Mouse (Mus musculus) forebrain, embryonic 14.5 days (tissue): ENCODE measurements at regions not wholly inside any gene's neighbourhood (a gene's known extent, or its start where the extent isn't known, plus 50 kb on each side); places are given as distances from the start of the nearest gene placed in this dataset.

ENCODE experiments used
- ATAC-seq: fragments of 200-750 bp; cut with Nextera tagmentation; 2 replicates; pipeline ENCODE4 v1.8.0; 2017; ENCODE audit warnings: mild to moderate bottlenecking, moderate library complexity
- DNase-seq: peaks from one replicate; pipeline ENCODE4 v3.0.0-alpha.2; 2015; ENCODE audit warnings: low spot score
- H3K27ac ChIP-seq: fragments of 300-500 bp; sonication (generic); 2 replicates; pipeline ENCODE4 v1.5.1; 2014; ENCODE audit warnings: low read depth, mild to moderate bottlenecking, control low read depth, low read length, moderate library complexity
- H3K27me3 ChIP-seq: fragments of 300-500 bp; sonication (generic); replicated peaks from 2 replicates; pipeline ENCODE4 v1.6.1; 2014; ENCODE audit warnings: low read length, control low read depth, mixed read lengths; ENCODE audit not compliant: control insufficient read depth, insufficient read depth
- H3K36me3 ChIP-seq: fragments of 300-500 bp; sonication (generic); 2 replicates; pipeline ENCODE4 v1.6.1; 2014; ENCODE audit warnings: low read length, control low read depth; ENCODE audit not compliant: control insufficient read depth, insufficient read depth
- H3K4me1 ChIP-seq: fragments of 300-500 bp; sonication (generic); 2 replicates; pipeline ENCODE4 v1.6.1; 2014; ENCODE audit warnings: antibody characterized with exemption, low read length, control low read depth; ENCODE audit not compliant: control insufficient read depth, insufficient read depth
- H3K4me2 ChIP-seq: fragments of 300-500 bp; sonication (generic); 2 replicates; pipeline ENCODE4 v1.6.1; 2014; ENCODE audit warnings: mild to moderate bottlenecking, control low read depth, low read length
- H3K4me3 ChIP-seq: fragments of 300-500 bp; sonication (generic); 2 replicates; pipeline ENCODE4 v1.5.1; 2014; ENCODE audit warnings: low read depth, low read length, control low read depth
- H3K9ac ChIP-seq: fragments of 300-500 bp; sonication (generic); 2 replicates; pipeline ENCODE4 v1.6.1; 2014; ENCODE audit warnings: mild to moderate bottlenecking, low read length, control low read depth, moderate library complexity
- H3K9me3 ChIP-seq: fragments of 300-500 bp; sonication (generic); replicated peaks from 2 replicates; pipeline ENCODE4 v1.6.1; 2016; ENCODE audit warnings: low read length, control low read depth, mixed read lengths; ENCODE audit not compliant: control insufficient read depth
- WGBS: fragments of 180-500 bp; shearing (Covaris S2); extraction: QIAGEN DNeasy Blood & Tissue Kit; methylation state at CpG from one replicate; pipeline ENCODE4 v1.1.7; 2014; 5-methylcytosine and 5-hydroxymethylcytosine counted together

DNA sequence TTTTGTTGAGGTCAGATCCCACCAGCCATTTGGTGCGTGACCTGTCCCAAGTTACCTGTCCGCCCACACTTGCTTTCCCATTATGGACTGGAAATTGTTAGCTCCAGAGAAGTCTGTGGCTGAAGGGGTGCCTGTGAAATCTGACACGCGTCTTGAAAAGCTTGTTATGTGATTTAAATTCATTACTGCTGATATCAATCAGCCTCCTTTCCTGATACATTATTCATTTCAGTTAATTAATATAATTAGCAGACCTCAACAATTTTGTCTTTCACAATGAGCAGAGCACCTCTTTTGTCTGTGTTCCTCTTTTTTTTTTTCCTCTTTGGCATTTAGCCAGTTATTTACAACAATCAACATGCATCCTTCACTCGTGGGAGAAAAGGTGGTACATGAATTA is 58.6 kb upstream of the Grip1 start:
- DNase-seq (peak; percentile 64), ATAC-seq (peak; percentile 42; the same call in 1 of the 2 replicates)
- H3K27ac ChIP-seq, result no peak overlapping the region
- no peaks in the 10 kb centered on the region for H3K27me3 ChIP-seq
- no peak overlapping the region for H3K4me2 ChIP-seq
- H3K36me3 ChIP-seq, result no peaks in the 10 kb centered on the region
- peaks cover 9% of the 10 kb centered on the region for H3K4me1 ChIP-seq
- 16% methylated on average over 5 of the region's 5 CpGs for WGBS
- H3K9ac ChIP-seq, result no peak overlapping the region
- no peak overlapping the region for H3K4me3 ChIP-seq
- H3K9me3 ChIP-seq, result no peaks in the 10 kb centered on the region

DNA sequence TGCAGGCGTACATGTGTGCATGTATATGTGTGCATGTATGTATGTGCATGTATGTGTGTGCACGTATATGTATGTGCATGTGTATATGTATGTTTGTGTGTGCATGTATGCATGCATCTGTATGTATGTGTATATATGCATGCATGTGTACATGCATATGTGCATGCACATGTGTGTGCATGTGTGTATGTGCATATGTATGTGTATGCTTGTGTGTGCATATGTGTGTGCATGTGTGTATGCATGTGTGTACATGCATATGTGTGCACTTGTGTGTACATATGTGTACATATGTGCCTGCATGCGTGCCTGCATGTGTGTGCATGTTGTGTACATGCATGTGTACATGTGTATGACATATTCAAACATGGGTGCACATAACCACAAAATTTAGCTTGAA is 65.7 kb upstream of the Grip1 start:
- Histone ChIP-seq H3K27me3 (no peaks in the 10 kb centered on the region), H3K36me3 (no peaks in the 10 kb centered on the region), H3K27ac (no peak overlapping the region), H3K4me1 (no peaks in the 10 kb centered on the region), H3K9ac (no peak overlapping the region), H3K4me2 (no peak overlapping the region), H3K4me3 (no peak overlapping the region), H3K9me3 (no peaks in the 10 kb centered on the region)
- WGBS, result 90% methylated on average over 3 of the region's 3 CpGs
- DNase-seq (no peak), ATAC-seq (no peak)

DNA sequence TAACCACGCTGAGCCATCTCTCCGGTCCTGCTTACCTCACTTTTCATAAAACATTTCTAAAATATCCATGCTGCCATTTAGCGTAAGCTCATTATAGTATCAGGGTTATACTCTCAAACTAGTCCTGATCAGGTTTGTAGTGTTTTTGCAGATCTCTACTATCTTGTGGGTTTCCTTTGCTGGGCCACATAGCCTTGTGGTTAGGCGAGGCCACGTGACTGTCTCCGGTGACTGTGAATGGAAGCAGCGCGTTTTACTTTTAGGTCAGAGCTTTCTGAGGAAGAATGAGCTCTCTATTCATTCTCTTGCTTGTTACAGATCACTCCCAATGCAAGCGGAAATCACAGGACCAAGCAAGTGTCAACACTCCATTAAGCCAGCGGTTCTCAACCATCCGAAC is 71.4 kb upstream of the Grip1 start:
- no peaks in the 10 kb centered on the region for H3K36me3 ChIP-seq
- no peak overlapping the region for H3K4me3 ChIP-seq
- DNase-seq (no peak), ATAC-seq (no peak)
- WGBS, result 91% methylated on average over 11 of the region's 11 CpGs
- no peak overlapping the region for H3K9ac ChIP-seq
- no peaks in the 10 kb centered on the region for H3K4me1 ChIP-seq
- no peaks in the 10 kb centered on the region for H3K27me3 ChIP-seq
- no peak overlapping the region for H3K27ac ChIP-seq
- H3K4me2 ChIP-seq, result no peak overlapping the region
- H3K9me3 ChIP-seq, result no peaks in the 10 kb centered on the region

DNA sequence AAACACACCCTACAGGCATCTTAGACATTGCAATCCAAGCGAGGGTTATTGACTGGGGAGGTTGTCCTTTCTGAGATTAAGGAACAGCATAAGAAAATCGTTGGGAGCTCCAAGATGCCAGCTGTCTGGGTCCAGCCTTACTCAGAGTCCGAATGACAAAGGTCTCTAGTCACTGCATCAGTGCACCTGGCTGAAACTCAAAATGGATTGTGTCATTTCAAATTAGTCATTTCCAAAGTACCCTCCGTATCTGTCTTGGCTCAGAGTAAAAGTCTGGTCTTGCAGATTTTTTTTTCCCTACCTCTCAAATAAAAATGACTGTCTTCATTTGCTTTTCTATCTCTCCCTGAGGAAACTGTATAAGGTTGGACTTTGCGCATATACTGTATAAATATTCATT is 85.1 kb upstream of the Grip1 start:
- ATAC-seq (no peak), DNase-seq (no peak)
- H3K4me1 ChIP-seq, result no peaks in the 10 kb centered on the region
- H3K4me3 ChIP-seq, result no peak overlapping the region
- no peak overlapping the region for H3K27ac ChIP-seq
- no peaks in the 10 kb centered on the region for H3K9me3 ChIP-seq
- H3K4me2 ChIP-seq, result no peak overlapping the region
- no peaks in the 10 kb centered on the region for H3K36me3 ChIP-seq
- 70% methylated on average over 5 of the region's 5 CpGs for WGBS
- no peaks in the 10 kb centered on the region for H3K27me3 ChIP-seq
- H3K9ac ChIP-seq, result no peak overlapping the region

DNA sequence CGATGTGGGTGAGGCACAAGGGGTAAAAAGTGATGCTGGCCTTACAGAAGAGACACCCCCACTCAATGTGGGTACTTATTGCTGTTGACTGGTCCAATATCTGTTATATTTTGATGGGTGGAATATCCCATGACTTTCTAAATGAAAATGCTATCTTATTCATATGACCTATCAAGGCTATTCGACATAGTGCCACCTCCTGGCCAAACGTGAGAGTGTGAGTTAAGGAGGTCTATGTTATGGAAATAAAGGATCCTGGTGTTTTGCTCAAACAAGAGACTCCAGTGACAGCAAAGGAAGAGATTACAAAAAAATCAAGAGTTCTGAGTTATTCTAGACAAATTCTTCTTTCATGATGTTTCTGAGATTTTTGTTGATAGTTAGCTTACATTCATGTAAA is 90.0 kb upstream of the Grip1 start:
- H3K9ac ChIP-seq, result no peak overlapping the region
- H3K4me2 ChIP-seq, result no peak overlapping the region
- no peak for ATAC-seq
- H3K27ac ChIP-seq, result no peak overlapping the region
- no peaks in the 10 kb centered on the region for H3K9me3 ChIP-seq
- WGBS, result 40% methylated on average over 3 of the region's 3 CpGs
- no peak overlapping the region for H3K4me3 ChIP-seq
- H3K4me1 ChIP-seq, result no peaks in the 10 kb centered on the region
- no peaks in the 10 kb centered on the region for H3K27me3 ChIP-seq
- DNase-seq, result peak; percentile 47
- H3K36me3 ChIP-seq, result no peaks in the 10 kb centered on the region

DNA sequence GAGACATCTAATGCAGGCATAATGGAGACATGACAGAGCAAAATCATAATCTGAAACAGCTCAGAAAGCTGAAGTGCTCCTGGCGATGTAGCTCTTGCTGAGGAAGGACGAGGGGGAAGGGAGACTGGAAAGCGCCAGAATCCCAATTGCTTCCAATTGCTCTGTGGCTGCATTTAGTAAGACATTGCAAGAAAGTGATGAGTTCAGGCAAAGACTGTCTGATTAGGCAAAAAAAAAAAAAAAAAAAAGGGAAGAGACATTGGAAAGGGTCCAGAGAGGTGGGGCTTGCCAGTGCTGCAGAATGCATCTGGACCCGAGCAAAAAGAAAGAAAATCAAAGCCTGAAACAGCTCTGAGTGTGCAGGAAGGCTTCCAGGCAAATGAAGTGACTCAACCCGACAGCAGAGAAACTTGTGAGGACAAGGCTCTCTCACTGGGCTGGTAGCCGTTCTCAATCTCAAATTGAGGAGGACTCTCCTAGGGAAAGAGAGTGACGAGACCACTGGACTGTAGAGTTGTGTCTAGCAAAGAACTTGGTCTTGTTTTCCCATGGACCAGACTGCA is 94.8 kb upstream of the Grip1 start:
- no peak overlapping the region for H3K27ac ChIP-seq
- WGBS, result 70% methylated on average over 7 of the region's 7 CpGs
- peak; percentile 30 for DNase-seq
- H3K4me2 ChIP-seq, result no peak overlapping the region
- no peak for ATAC-seq
- no peaks in the 10 kb centered on the region for H3K4me1 ChIP-seq
- H3K9ac ChIP-seq, result no peak overlapping the region
- no peaks in the 10 kb centered on the region for H3K36me3 ChIP-seq
- no peaks in the 10 kb centered on the region for H3K27me3 ChIP-seq
- no peaks in the 10 kb centered on the region for H3K9me3 ChIP-seq
- H3K4me3 ChIP-seq, result no peak overlapping the region

DNA sequence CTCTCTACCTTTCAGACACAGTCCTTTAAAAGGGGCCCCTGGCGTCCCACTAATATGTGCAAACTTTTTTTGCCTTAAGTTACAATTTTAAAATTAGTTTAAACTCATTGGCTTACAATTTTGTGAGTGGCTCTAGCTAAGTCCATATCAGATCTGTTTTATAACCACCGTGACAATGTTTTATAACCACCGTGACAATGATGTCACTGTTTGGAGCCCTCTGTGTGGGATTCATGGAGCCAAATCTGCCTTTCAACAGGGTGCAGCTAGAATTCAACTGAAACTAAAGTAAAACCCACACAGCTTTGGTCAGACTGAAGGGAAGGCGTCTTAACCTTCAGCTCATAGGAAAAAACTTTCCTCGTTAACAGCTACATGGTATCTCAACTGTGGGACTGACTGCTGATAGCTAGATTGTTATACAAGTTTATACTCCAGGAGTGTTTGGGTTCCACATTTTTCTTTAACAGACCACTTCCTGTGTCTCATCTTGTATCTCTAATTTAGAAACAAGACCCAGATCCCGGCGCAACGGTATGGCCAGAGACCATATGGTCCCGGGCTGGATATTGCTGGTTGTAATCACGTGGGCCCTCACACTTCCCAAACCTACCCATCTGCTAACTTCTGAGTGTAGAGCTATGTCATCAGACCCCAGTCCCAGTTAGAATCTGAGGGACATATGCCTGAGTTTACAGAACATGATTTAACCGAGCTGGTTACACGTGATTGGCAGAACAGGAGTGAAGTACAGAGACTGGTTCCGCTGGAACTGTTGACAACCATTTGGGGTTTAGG is 102.7 kb upstream of the Cand1 start:
- H3K4me1 ChIP-seq, result no peaks in the 10 kb centered on the region
- no peak overlapping the region for H3K4me3 ChIP-seq
- H3K27me3 ChIP-seq, result no peaks in the 10 kb centered on the region
- no peak overlapping the region for H3K9ac ChIP-seq
- H3K36me3 ChIP-seq, result no peaks in the 10 kb centered on the region
- 88% methylated on average over 13 of the region's 13 CpGs for WGBS
- no peak overlapping the region for H3K27ac ChIP-seq
- ATAC-seq (no peak), DNase-seq (no peak)
- H3K9me3 ChIP-seq, result no peaks in the 10 kb centered on the region
- no peak overlapping the region for H3K4me2 ChIP-seq

DNA sequence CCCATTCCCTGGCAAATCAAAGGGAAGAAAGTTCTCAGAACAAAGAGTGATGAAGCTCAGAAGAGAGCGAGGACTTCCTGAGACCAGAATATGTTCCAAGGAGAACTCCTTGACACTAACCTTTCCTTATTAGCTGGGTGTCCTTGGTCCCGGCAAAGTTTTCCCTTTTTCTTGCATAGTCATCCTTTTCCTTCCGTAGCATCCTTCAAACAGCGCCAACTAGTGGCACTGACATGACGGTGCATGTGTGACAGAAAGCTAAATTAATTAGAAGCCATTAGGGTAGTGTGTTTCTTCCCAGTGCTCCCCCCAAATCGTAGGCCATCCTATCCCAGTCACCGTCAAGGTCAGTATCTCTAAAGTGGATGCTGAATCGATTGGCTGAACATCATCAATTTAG is 100.5 kb upstream of the Cand1 start:
- WGBS, result 69% methylated on average over 8 of the region's 8 CpGs

DNA sequence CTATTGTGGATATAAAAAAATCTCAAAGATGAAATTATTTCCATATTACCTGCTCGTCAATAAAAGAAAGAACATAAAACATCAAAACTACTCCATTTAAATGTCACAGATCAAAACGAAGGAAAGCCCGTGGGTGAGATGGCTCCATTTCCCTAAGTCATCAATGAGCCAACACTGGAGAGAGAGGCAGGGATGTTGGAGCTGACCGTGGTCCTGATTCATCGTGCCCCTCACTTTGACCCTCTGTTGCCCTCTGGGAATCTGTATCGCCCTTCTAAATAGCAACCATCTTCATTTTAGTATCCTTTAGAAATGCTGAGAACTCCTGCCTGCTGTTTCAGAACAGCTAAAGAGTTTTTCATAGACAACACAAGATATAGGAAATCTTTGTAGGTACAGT is 87.1 kb upstream of the Cand1 start:
- no peak overlapping the region for H3K4me3 ChIP-seq
- DNase-seq (no peak), ATAC-seq (no peak)
- no peak overlapping the region for H3K4me2 ChIP-seq
- 49% methylated on average over 6 of the region's 6 CpGs for WGBS
- H3K9ac ChIP-seq, result no peak overlapping the region
- no peaks in the 10 kb centered on the region for H3K36me3 ChIP-seq
- H3K4me1 ChIP-seq, result no peaks in the 10 kb centered on the region
- no peaks in the 10 kb centered on the region for H3K27me3 ChIP-seq
- H3K9me3 ChIP-seq, result no peaks in the 10 kb centered on the region
- no peak overlapping the region for H3K27ac ChIP-seq

More for the DNA sequence above, 100.5 kb upstream of the Cand1 start:
- no peaks in the 10 kb centered on the region for H3K9me3 ChIP-seq
- no peak overlapping the region for H3K4me3 ChIP-seq
- H3K27ac ChIP-seq, result no peak overlapping the region
- no peak for DNase-seq
- no peaks in the 10 kb centered on the region for H3K36me3 ChIP-seq
- H3K9ac ChIP-seq, result no peak overlapping the region
- H3K4me1 ChIP-seq, result no peaks in the 10 kb centered on the region
- ATAC-seq, result no peak
- H3K27me3 ChIP-seq, result no peaks in the 10 kb centered on the region
- no peak overlapping the region for H3K4me2 ChIP-seq
